Mouse (Mus musculus) lung, postnatal 25 days (tissue): ENCODE results near the gene Mettl22.

Experiments
- DNase-seq: peaks from one replicate; pipeline ENCODE4 v3.0.0; 2022; ENCODE audit warnings: low spot score

Gene Mettl22

DNA sequence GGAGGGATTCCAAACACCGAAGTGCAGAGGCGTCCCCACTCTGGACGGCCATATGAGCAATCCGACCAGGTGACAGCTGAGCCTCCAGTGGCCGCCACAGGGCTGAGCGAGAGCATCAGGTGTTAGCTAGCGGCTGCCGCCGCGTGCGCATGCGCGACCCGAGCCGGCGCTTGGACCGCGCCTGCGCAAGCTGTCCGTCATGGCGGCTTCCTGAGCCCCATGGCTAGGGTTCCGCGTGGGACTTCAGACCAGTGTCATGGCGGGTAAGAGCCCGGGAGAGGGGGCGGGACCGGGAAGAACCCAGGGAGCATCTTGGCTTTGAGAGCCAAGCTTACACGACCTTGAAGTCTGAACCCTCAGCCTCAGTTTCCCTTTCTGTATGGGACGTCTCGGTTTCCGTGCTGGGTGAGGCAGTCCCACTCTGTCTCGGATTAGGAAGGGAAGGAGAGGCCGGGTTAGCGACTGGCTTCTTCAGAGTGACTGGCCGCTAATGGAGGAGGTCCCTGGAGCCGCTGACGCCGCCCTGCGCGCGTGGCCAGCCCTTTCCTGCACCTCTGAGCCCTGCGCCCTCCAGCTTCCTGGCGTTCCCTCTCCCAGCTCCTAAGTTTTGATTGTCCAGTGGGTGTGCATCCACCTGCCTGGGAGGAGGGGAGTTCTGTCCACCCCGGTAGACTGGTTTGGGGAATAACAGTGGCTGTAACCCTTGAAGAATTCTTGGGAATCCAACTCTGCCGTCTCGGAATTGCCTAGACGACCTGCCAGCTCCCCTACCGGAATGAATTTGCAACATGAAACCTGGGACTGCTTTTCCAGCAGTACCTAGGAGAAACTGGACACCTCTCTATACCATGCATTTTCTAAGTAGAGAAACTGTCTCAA, at the start of gene Mettl22:
Mettl22 (plus strand) TSS at position 186 of the 879 bp plus-strand sequence.
- peak; percentile 89 for DNase-seq

DNA sequence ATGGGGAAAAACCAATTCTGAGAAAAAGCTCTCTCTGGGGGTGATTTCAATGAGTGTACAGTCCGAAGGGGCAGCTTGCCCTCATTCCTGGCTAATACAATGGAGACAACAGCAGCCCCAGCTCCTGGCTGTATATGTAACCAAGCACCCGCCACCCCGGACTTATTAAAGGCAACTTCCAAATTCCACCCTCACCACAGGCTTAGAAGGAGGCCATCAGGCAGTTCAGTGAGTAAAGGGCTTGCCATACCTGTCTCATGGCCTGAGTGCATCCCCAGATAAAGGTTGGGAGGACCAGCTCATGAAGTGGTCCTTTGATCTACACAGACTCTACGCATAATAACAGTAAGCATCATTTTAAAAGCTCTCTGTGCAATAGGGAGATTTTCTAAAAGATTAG, 49.7 kb upstream of the Mettl22 start:
- DNase-seq = no peak

DNA sequence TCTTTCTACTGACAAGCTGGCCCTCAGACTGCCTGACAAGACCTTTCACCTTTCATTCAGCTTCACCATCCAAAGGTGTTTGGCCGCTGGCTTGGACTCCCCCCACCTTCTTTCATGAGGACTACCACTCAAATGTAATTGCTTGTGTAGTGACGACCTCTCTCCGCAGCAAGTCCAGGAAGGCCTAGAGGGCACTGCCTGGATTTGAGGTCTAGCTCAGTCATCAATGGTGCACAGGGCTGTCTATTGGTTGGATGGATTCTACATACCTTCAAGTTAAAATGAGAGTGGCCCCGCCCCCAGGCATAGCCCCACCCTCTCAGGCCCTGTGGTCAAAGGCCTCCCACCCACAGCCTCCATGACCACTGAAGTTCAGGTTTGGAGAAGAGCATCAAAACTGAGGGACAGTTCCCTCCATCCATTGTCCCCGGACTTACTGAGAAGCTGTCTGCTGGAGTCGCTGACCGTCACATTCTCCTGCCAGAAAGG, 46.9 kb upstream of the Mettl22 start:
- no peak for DNase-seq

DNA sequence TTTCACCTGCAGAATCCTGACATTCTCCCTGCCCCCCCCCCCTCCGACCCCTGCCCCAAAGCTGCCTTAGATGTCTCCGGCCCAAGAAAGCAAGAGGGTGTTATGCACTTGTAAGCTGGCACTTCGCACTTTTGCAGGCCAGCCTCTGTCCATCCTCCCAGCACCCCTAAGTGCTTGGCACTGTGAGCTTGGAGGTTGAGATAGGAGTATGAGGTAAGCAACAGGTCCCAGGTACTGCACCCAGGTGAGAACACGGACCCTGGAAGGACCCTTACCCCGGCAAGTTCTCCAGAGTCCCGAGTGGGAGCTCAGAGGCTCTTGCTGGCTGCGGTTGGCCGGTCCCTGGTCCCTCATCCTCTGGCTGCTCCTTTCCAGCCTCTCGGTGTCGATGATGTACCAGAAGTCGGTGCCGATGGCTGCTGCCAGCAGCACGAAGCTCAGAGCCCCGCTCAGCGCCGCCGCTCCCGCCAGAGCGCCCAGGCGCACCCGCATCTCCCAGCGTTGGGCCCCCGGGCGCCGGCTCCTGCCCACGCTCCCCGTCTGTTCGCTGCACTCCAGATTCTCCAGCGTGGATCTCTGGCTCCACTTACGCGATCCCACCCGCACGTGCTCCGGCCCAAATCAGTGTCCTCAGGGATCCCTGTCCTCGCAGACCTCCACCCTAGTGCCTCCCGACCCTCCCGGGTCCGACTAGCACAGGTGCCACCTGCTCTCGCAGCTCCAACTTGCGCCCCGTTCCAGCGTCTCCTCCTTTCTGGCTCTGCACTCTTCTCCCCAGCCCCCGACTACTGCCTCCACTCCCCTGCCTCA, 46.2 kb upstream of the Mettl22 start:
- DNase-seq = no peak

DNA sequence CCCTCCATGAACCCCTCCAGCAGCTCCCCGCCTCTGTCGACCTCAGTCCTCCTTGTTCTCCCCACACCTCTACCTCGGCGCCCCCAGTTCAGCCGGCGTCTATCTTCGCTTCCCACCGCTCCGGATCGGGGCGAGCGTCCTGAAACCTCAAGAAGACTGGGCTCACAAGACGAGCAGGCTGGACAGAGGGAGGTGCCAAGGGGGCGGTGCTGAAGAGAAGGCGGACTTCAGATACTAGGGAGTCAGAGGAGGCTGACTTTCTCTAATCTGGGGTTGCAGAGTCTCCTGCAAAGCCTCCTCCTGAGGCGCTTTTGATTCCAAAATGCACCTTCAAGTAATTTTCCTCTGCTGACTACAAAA, 45.6 kb upstream of the Mettl22 start, which contains the start of gene Tmem114:
Tmem114 (minus strand) TSS at position 166 of the 360 bp plus-strand sequence.
- DNase-seq = peak; percentile 3

DNA sequence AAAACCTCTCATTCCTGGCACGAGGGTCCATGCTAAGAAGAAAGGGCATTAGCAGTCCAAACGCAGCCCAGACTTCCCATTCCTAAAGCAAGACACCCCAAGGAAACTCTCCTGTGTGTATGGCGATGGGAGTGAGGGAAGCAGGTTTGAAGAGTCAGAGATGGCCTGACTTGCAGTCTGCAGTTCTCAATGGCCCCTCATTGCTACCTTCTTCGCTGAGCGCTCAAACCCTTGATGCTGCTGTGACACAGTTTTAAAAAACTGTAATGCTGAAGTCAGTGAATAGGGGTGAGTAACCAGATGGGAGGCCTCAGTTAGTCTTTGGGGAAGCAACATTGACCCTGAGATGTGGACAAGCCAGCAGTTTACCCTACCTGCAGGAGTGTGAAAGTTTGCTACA, 44.9 kb upstream of the Mettl22 start:
- DNase-seq = no peak

DNA sequence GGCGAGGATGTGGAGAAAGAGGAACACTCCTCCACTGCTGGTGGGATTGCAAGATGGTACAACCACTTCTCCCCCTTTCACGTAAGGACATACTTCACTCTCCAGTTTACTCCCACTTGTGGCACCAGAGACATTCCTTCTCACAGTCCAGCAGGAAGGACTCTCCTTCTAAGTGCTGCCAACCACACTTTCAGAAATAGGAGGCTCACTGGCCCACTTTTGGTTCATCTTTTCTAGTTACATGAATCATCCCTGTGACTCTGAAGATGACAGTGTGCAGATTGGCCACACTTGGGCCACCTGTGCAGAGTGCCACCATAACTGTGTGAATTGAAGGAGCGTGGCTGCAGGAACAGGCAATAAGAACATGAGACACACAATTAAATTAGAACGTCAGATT, 41.1 kb upstream of the Mettl22 start:
- DNase-seq = no peak

DNA sequence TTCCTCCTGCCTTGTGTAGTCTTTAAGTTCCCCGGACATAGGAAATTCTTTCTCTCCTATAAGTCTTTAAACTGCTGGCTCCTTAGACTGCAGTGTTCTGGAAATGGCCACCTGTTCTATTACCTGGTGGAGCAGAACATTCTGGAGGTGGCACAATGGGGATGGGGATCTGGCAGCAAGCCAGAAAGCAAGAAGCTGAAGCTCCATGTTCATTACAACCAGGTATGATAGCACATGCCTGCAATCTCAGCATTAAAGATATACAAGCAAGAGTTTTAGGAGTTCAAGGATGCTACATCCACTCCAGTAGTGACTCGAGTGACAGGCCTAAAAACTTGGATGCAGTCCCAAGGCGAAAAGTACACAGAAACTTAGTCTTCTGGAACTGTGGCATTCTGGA, 38.0 kb upstream of the Mettl22 start:
- no peak for DNase-seq

DNA sequence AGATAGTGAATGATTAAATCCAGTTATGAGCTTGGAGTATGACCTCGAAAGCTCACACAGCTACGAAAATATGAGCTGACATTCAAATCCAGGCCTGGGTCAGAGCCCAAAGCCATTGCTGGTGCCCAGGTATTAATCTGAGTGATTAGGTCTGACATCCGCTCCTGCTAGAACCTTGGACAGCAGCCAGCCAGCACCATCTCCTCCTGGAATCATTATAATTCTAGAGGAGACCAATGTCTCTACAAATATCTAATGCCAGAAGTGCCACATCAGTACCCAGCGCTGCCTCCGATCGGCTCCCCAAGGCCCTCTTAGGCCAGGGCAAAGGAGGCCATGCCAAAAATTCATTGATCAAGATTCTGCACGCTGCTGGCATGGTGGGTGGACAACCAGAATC, 25.7 kb upstream of the Mettl22 start:
- DNase-seq = no peak

DNA sequence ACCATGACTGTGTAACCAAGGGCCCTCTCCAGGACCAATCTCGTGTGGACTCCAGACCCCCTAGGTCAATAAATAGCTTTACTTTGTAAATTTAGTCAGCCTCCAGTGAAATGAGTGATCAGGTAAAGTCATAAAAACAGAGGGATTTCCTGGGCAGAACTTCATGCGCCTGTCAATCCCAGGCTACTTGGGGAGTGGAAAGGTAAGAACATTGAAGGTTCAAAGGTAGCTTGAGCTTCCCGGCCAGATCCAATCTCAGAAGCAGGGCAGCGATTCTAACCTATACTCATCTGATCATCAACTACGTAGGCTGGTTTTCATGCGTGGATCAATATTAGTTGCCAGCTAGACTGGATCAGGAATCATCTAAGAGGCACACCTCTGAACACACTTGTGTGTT, 24.3 kb upstream of the Mettl22 start:
- DNase-seq = no peak

DNA sequence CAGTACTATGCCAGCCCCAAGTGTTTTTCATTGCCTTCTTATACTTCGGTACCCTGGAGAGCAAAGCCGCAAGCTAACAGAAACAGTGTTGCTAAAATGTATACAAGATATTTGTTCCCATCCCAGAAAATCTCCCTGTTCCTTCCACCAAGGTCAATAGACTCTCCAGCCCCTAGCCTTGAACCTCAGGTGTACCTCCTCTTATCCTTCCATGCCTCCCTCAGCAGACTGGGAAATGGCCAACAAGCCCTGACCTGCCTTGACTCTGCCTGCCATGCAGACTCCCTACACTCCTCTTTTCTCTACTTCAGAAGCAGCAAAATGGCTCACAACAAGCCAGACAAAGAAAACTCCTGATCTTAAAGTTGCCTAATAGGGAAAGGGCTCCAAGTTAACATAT, 17.3 kb upstream of the Mettl22 start:
- DNase-seq = no peak

DNA sequence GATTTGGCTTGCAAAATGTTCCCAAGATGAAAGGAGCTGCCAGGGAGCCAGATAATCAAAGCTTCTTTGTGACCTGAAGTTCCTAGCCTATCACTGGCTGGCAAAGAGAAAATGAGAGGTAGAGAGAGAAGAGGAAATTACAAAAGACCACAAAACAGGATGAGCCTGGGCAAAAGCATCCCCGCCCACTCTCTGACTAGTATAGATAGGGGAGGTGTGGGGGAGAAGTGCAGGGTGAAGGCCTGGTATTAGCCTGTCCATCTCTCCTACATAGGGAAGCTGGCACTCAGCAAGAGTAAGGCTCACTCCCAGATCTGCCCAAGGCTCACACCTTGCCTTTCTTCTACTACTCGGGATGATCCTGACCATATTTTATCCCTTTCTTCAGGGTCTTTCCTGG, 15.4 kb upstream of the Mettl22 start:
- no peak for DNase-seq

DNA sequence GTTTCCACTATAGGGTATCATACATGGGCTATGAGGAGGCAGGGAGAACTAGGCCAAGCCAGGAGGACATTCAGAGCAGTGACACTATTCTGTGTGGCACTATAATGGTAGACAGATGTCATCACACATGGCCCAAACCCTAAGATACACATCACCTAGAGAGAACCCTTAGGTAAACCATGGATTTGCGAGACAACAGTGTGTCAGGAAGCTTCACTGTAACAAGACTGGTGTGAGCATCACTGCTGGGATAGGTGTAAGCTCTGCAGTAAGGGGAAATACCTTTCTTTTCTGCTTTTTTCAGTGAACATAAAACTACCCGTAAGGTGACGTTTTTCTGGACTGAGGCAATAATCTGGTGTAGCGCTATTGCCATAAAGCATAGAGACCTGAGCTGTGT, 12.2 kb upstream of the Mettl22 start:
- no peak for DNase-seq

DNA sequence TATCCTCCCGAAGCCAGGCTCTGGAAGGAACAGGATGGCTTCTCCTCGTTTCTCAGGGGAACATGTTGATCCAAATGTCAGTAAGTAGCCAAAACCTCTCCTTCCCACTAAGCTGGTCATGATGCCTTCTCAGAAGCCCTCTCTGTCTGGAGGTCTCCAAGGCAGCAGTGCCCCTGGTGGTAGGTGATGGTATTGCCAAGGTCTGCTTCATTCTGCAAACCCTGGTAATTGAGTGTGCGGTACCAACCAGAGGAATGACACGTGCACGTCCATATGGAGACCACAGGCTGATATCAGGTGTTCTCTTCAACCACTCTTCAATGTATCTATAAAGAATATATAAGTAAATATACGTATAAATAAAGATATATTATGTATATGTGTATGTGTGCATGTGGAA, 11.5 kb upstream of the Mettl22 start:
- peak; percentile 26 for DNase-seq

DNA sequence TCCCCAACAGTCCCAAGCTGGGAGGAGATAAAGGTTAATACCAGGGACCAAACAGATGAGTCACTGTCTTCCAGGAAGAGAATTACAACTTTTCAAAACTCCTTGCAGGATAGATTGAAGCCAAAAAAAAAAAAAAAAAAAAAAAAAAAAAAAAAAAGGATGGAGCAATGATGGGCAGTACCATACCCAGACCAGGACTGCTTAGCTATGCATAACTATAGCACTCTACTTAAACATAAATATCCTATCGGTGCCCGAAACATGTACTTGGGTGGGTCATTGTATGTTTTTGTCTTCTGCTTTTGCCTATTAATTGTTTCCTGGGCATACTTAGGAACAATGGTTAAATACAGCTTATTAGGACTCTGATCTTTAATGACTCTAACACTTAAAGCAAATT, 456 bp upstream of the Mettl22 start:
- no peak for DNase-seq

DNA sequence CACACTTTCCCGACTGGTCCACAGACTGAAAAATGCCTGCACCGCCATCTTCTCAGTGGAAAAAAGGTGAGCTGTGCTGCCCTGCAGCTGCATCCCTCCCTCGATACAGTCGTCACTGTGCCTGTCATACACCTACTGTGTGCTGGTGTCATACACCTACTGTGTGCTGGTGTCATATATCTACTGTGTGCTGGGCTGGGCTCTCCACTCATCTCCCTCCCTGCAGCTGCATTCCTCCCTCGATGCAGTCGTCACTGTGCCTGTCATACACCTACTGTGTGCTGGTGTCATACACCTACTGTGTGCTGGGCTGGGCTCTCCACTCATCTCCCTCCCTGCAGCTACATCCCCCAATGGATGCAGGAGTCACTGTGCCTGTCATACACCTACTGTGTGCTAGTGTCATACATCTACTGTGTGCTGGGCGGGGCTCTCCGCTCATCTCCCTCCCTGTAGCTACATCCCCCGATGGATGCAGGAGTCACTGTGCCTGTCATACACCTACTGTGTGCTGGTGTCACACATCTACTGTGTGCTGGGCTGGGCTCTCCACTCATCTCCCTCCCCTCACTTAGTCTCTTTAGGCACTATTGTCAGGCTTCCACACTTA, 16.9 kb downstream of the Mettl22 start:
- DNase-seq = no peak

DNA sequence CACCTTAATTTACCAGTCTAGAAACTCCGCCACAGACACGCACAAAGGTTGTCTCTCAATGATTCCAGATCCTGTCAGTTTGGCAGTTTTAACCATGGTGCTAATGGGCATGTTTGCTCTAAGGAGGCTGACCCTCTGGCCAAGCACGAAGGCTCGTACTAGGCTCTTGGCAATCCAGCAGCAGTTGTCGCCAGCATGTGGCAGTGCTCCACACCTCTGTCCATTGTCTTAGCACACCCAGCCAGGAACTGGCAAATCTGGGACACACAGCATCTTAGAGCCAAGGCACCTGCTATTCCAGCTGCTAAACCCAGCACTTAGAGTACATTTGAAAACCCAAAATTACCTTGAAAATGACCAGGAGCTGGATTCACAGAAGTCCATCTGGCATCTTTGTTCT, 18.8 kb downstream of the Mettl22 start:
- no peak for DNase-seq

DNA sequence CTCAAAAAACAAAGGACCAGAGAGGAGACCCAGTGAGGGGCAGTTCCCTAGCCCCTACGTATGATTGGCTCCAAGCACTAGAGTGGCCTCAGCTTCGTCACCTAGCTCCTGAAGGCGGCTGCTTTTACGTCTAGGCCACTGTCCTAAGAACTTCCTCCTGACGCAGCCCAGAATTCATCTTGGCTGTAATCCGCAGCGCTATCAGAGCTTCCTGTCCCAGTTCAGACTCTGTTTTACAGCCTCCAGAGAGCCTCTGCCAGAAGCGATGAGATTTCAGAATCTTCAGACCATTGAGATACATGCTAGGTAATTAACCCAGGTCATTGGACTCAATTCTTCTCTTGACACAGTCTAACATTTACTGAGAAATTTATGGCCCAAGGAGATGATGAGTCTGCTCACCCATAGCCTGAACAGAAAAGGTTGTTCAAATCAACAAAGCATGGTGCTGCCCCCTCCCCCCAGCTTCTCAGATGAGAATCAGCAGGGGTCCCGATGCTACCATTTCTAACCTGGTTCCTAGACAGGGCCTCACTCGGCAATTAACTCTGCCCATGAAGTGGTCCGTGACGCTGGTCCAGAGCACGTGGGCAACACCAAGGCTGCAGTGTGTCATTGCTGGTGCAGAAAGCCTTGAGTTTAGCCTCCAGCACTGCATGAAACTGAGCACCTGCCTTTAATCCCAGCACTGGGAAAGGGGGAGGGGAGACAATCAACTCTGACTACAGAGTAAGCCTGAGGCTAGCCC, 21.3 kb downstream of the Mettl22 start:
- no peak for DNase-seq

DNA sequence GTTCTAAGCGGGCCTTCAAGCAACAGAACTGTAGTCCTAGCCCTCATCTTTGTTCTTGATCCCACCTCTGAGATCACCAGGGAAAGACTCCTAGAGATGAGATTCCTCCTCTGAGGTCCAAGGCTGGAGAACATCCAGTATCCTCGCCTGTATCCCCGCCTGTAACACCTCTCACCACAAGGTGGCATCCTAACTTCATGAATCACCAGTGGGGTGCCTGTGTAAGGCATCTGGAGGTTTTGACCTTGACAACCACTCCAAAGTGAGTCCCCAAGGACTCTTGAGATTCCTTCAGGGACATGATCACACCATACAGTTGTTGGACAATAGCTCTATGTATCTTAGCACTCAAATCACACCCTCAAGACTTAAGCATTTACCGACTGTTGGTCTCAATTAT, 23.7 kb downstream of the Mettl22 start:
- peak; percentile 73 for DNase-seq

DNA sequence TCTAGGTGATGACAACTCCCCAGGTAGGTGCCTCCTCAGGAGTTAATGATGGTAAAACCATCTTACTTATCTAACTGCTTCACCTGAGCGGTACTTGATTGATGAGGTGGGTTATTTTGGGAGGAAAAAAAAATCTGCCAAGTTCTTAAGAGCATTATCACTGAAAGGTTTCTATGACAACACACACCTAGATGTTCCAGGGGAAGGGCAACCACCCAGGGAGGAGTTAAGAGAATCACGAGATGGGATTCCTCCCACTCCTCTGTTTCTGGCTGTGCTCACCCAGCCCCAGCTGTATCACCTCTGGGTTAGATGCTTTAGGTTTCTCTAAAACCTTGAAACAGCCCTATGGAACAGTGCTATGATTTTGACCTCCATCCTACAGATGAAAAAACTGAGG, 26.4 kb downstream of the Mettl22 start:
- DNase-seq = no peak

DNA sequence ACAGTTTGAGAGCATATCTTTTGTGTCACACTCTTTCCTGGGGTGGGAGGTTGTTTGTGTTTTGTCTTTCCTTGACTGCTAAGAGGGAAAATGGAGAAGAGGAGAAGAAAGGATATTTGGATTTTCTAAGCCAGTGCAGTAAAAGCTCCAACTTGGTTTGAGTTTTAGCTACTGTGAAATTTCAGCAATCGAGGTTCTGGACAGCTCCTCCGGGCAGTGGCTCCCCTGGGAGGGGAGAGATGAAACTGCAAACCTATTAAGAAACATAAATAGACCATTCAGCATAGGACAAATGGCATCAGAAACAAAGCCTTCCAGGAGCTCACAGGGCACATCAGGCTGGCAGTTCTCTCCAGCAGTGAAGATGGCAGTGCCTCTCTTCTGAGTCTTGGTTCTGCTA, 33.7 kb downstream of the Mettl22 start:
- DNase-seq = no peak

DNA sequence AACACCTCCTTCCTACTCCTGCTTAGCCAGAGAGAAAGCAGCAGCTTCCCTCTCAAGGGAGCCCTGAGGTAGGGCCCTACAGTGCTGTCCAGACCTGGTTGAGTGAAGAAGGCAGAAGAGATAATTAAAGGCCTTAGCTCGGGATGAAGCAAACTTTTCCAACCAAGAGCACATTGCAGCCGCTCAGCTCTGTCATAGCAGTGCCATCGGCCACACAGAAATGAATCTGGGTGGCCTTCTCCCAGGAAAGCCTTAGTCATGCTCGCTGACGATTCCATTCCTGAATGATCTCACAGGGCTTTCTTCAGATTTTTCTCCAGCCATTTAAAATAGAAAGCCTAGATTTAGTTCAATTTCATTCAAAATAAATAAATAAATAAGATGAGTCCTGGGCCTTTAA, 39.3 kb downstream of the Mettl22 start:
- no peak for DNase-seq
